Mouse (Mus musculus) B cell, adult 67 days (primary cell): ENCODE measurements around the gene Eif4b. TPM values are rescaled to one million over a fixed set of nuclear protein-coding genes. Genes with fewer than 3 reads are reported as not detected.

Experiments
- total RNA-seq, 2 experiments: library from RNA; stranded (reverse); gene quantifications; 4 replicates each; pipeline ENCODE4 v1.2.4; 2023

Eif4b gene
- total RNA-seq, result 100 to 1,000 TPM; 241 to 248 TPM

GRCm38 (mm10) chr15:102073559-102074069 lies at the start of gene Eif4b:
Gene Eif4b (plus strand): TSS chr15:102073773.

DNA sequence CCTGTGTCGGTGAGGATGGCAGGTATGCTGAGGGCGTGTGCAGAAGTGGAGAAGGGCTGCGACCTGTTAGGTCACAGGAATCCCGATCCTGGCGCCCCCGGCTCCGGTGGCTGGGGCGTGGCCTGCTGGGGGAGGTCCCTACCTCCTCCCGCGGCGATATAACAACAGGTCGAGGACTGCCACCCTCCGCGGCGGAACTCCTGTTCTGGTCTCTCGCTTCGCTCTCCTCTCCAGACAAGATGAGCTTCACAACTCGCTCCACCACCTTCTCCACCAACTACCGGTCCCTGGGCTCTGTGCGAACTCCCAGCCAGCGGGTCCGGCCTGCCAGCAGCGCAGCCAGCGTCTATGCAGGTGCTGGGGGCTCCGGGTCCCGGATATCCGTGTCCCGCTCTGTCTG lies 45.5 kb upstream of the Eif4b start, which contains the start of gene Krt18:
TSS of gene Krt18 (plus strand) at position 141 of the 400 bp plus-strand sequence.

GRCm38 (mm10) chr15:102100161-102100981 lies 26.8 kb downstream of the Eif4b start, which contains the start of gene Tns2:
Gene Tns2 (plus strand): TSS chr15:102100413.

GRCm38 (mm10) chr15:102136129-102136758 lies 62.7 kb downstream of the Eif4b start, which contains the start of gene Spryd3:
Gene Spryd3 (minus strand): TSS chr15:102136234.

DNA sequence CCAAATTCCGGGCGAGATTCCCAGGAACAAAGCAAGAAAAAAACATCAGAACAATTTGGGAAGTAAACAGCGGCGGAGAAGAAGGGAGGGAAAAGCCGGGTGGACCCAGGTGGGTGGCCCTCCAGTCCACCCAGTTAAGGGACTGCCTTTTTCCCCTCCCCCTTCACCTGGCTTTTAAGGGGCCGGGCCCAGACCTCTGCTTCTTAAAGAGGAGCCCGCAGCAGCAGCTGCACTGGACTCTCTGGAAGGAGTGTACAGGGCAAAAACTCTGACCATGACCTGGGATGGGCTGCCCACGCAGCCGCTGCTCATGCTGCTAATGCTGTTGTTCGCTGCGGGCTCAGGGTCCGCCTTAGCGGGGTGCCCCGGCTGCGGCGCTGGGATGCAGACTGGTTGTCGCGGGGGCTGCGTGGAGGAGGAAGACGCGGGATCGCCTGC lies 70.7 kb downstream of the Eif4b start, which contains the start of gene Igfbp6:
TSS of gene Igfbp6 (plus strand) at position 89 of the 438 bp plus-strand sequence.

Other genes starting within 250 kb of the Eif4b start
- not detected for gene Krt1, start 223.0 kb upstream of the Eif4b start, total RNA-seq
- gene Krt77, start 204.1 kb upstream of the Eif4b start, total RNA-seq, result not detected
- gene Krt76, start 180.9 kb upstream of the Eif4b start, total RNA-seq, result not detected
- gene Krt4, start 149.0 kb upstream of the Eif4b start, total RNA-seq, result not detected
- gene Krt79, start 133.4 kb upstream of the Eif4b start, total RNA-seq, result not detected
- not detected for gene Krt78, start 119.5 kb upstream of the Eif4b start, total RNA-seq
- not detected for gene Krt8, start 69.3 kb upstream of the Eif4b start, total RNA-seq
- gene Krt18, start 45.6 kb upstream of the Eif4b start, total RNA-seq, result not detected
- under 1 TPM; 0.15 to 0.77 TPM for gene Tns2, start 26.6 kb downstream of the Eif4b start, total RNA-seq
- gene Spryd3, start 62.5 kb downstream of the Eif4b start, total RNA-seq, result 10 to 100 TPM; 37.2 to 42.0 TPM
- gene Igfbp6, start 70.6 kb downstream of the Eif4b start, total RNA-seq, result not detected
- gene Soat2, start 76.8 kb downstream of the Eif4b start, total RNA-seq, result under 1 TPM; 0.41 to 0.50 TPM
- gene Zfp740, start 129.5 kb downstream of the Eif4b start, total RNA-seq, result 100 to 1,000 TPM; 146 to 149 TPM
- gene Csad, start 131.0 kb downstream of the Eif4b start, total RNA-seq, result 10 to 100 TPM; 23.3 to 26.4 TPM
- gene Itgb7, start 158.2 kb downstream of the Eif4b start, total RNA-seq, result 100 to 1,000 TPM; 229 to 246 TPM
- under 1 TPM in 1 of 2 experiments, not detected in 1; 0.38 TPM for gene Rarg, start 183.7 kb downstream of the Eif4b start, total RNA-seq
- gene Gm9918, start 196.8 kb downstream of the Eif4b start, total RNA-seq, result not detected
- 10 to 100 TPM; 28.8 to 32.5 TPM for gene Mfsd5, start 205.7 kb downstream of the Eif4b start, total RNA-seq
- 1 to 10 TPM in 1 of 2 experiments, under 1 TPM in 1; 0.93 to 1.3 TPM for gene Espl1, start 222.5 kb downstream of the Eif4b start, total RNA-seq